Mouse (Mus musculus): ENCODE measurements at regions not wholly inside any gene's neighbourhood (a gene's known extent, or its start where the extent isn't known, plus 50 kb on each side); places are given as distances from the start of the nearest gene placed in this dataset.

DNA sequence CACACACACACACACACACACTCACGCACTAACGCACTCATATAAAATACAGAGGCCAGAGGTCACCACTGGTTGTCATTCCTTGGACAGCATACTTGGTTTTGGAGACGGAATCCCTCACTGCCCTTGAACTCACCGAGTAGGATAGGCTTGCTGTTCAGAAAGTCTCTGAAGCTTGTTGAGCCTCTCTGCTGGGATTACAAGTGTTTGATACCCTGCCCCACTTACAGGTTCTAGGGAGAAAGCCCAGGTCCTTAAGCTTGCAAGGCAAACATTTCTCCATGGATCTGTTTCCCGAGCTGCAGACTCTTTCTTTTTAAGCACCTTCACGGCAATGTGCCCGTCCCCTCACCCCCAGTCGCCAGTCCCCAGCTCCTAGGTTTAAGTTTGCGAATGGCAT is 254.0 kb upstream of the Hs6st1 start:
- in situ Hi-C loops (cut with MboI; ENCODE audit: low sequenced_read_pairs in 2 of 2, unreplicated experiment in 2 of 2) = no loop called here
- Histone ChIP-seq H3K9ac (ENCODE audit: insufficient read depth, low read depth, low read length, poor library complexity, severe bottlenecking) (no peak overlapping the region), H3K27ac (ENCODE audit: insufficient read depth, low read depth, low read length, poor library complexity, severe bottlenecking) (no peak overlapping the region), H3K36me3 (ENCODE audit: control insufficient read depth, insufficient read depth, low read length, poor library complexity, severe bottlenecking) (no peaks in the 10 kb centered on the region), H3K4me1 (ENCODE audit: control insufficient read depth in 2 of 2, insufficient read depth in 2 of 2, low read length in 2 of 2, poor library complexity in 1 of 2) (peaks cover 2 to 16% of the 10 kb centered on the region in 2 experiments; a peak in 2 of 4 replicates), H3K9me3 (ENCODE audit: control insufficient read depth, insufficient read depth, low read depth, low read length) (no peaks in the 10 kb centered on the region), H3K4me3 (ENCODE audit: insufficient read depth in 1 of 2, low read depth in 1 of 2, low read length in 2 of 2, poor library complexity in 1 of 2, severe bottlenecking in 1 of 2) (no peak overlapping the region)
- TF ChIP-seq MAFK (IDR thresholded peaks at IDR 0.05; ENCODE audit: insufficient read depth, low read depth, low read length) = no peak
- no peak for TF ChIP-seq ZC3H11A (IDR thresholded peaks at IDR 0.05; ENCODE audit: borderline replicate concordance, low read depth, low read length)
- TF ChIP-seq CHD2 (IDR thresholded peaks at IDR 0.05; ENCODE audit: low read depth, low read length) = no peak
- no peak for TF ChIP-seq HCFC1 (IDR thresholded peaks at IDR 0.05; ENCODE audit: borderline replicate concordance, insufficient read depth, low read length)
- no peak for TF ChIP-seq ZNF384 (IDR thresholded peaks at IDR 0.05; ENCODE audit: low read depth, low read length)
- no peak for DNase-seq (ENCODE audit: low read depth, low spot score)

DNA sequence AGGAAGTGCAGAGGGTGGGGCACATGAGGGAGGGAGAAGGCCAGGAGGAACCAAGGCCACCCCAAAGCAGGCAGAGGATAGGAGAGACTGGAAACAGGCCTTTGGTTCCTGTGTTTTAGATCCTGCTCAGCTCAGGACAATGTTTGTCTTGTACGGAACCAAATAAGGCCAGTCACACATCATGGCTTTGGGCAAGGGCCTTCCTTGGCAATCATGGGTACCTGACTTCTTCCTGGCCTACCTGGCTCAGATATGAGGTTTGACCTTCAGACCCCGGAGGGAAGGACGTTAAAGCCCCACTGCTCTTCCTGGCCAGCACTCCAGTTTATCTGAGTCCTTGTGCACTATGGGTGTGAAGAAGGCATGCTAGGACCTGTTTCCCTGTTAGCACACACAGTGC is 253.4 kb upstream of the Hs6st1 start:
- no peak for DNase-seq (ENCODE audit: low read depth, low spot score)
- no peaks in the 10 kb centered on the region for H3K36me3 ChIP-seq (ENCODE audit: control insufficient read depth, insufficient read depth, low read length, poor library complexity, severe bottlenecking)

GRCm38 (mm10) chr1:35821791-35822190 is 246.4 kb upstream of the Hs6st1 start:
- no peak overlapping the region for H3K27ac ChIP-seq (ENCODE audit: insufficient read depth, low read depth, low read length, poor library complexity, severe bottlenecking)
- DNase-seq (ENCODE audit: low read depth, low spot score) = no peak
- in situ Hi-C loops (cut with MboI; ENCODE audit: low sequenced_read_pairs in 2 of 2, unreplicated experiment in 2 of 2) = no loop called here

More for the DNA sequence above, 253.4 kb upstream of the Hs6st1 start:
- no peak overlapping the region for H3K4me3 ChIP-seq (ENCODE audit: insufficient read depth in 1 of 2, low read depth in 1 of 2, low read length in 2 of 2, poor library complexity in 1 of 2, severe bottlenecking in 1 of 2)
- H3K9ac ChIP-seq (ENCODE audit: insufficient read depth, low read depth, low read length, poor library complexity, severe bottlenecking) = no peak overlapping the region
- H3K9me3 ChIP-seq (ENCODE audit: control insufficient read depth, insufficient read depth, low read depth, low read length) = no peaks in the 10 kb centered on the region
- no peak overlapping the region for H3K27ac ChIP-seq (ENCODE audit: insufficient read depth, low read depth, low read length, poor library complexity, severe bottlenecking)
- H3K4me1 ChIP-seq (ENCODE audit: control insufficient read depth in 2 of 2, insufficient read depth in 2 of 2, low read length in 2 of 2, poor library complexity in 1 of 2) = peaks cover 2 to 16% of the 10 kb centered on the region in 2 experiments; a peak in 2 of 4 replicates
- TF ChIP-seq CHD2 (IDR thresholded peaks at IDR 0.05; ENCODE audit: low read depth, low read length) (no peak), ZC3H11A (IDR thresholded peaks at IDR 0.05; ENCODE audit: borderline replicate concordance, low read depth, low read length) (no peak), HCFC1 (IDR thresholded peaks at IDR 0.05; ENCODE audit: borderline replicate concordance, insufficient read depth, low read length) (no peak), ZNF384 (IDR thresholded peaks at IDR 0.05; ENCODE audit: low read depth, low read length) (no peak), MAFK (IDR thresholded peaks at IDR 0.05; ENCODE audit: insufficient read depth, low read depth, low read length) (no peak)
- in situ Hi-C loops (cut with MboI; ENCODE audit: low sequenced_read_pairs in 2 of 2, unreplicated experiment in 2 of 2) = no loop called here

DNA sequence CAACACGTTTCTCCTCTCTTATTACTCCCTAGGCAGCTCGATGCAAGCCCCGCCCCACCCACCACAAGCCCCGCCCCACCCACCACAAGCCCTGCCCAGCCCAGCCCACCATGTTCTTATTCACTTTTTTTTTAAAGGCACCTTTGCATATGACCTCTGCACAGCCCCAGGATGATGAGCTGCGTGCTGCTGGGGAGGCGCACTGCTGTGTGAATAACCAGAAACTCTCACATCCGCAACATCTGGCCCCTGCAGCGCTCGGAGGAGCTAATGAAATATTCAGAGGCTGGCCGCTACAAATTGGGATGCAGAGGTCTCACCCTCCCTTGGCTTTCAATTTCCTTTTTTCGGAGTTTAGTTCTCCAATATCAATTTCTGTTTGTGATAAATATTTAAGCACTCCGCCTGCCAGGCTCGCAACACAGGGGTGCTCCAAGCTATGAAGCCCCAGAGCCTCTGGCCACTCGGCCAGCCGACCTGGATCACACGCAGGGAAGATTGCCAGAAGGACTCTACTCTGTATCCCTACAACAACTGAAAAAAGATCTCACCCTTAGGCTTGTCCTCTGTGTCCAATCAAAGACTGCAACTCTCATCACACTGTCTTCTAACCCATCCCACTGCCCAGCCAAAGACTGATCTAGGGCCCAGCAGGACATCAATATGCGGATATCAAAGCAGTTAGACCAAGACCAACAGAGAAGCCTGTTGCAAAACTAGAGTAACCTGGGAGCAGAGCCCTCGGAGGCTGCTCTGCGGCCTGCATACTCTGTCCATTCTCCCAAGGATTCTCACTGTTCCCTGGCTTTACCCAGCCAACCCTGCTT is 245.6 kb upstream of the Hs6st1 start:
- in situ Hi-C loops (cut with MboI; ENCODE audit: low sequenced_read_pairs in 2 of 2, unreplicated experiment in 2 of 2) = no loop called here

More at GRCm38 (mm10) chr1:35821791-35822190, 246.4 kb upstream of the Hs6st1 start:
- Histone ChIP-seq H3K9me3 (ENCODE audit: control insufficient read depth, insufficient read depth, low read depth, low read length) (no peaks in the 10 kb centered on the region), H3K36me3 (ENCODE audit: control insufficient read depth, insufficient read depth, low read length, poor library complexity, severe bottlenecking) (no peaks in the 10 kb centered on the region), H3K4me1 (ENCODE audit: control insufficient read depth in 2 of 2, insufficient read depth in 2 of 2, low read length in 2 of 2, poor library complexity in 1 of 2) (peaks cover 9 to 20% of the 10 kb centered on the region in 2 experiments), H3K4me3 (ENCODE audit: insufficient read depth in 1 of 2, low read depth in 1 of 2, low read length in 2 of 2, poor library complexity in 1 of 2, severe bottlenecking in 1 of 2) (no peak overlapping the region), H3K9ac (ENCODE audit: insufficient read depth, low read depth, low read length, poor library complexity, severe bottlenecking) (no peak overlapping the region)
- TF ChIP-seq CHD2 (IDR thresholded peaks at IDR 0.05; ENCODE audit: low read depth, low read length) = no peak
- TF ChIP-seq ZC3H11A (IDR thresholded peaks at IDR 0.05; ENCODE audit: borderline replicate concordance, low read depth, low read length) = no peak
- no peak for TF ChIP-seq MAFK (IDR thresholded peaks at IDR 0.05; ENCODE audit: insufficient read depth, low read depth, low read length)
- TF ChIP-seq HCFC1 (IDR thresholded peaks at IDR 0.05; ENCODE audit: borderline replicate concordance, insufficient read depth, low read length) = no peak
- TF ChIP-seq ZNF384 (IDR thresholded peaks at IDR 0.05; ENCODE audit: low read depth, low read length) = no peak

More for the DNA sequence above, 245.6 kb upstream of the Hs6st1 start:
- no peak for DNase-seq (ENCODE audit: low read depth, low spot score)
- Histone ChIP-seq H3K4me3 (ENCODE audit: insufficient read depth in 1 of 2, low read depth in 1 of 2, low read length in 2 of 2, poor library complexity in 1 of 2, severe bottlenecking in 1 of 2) (0 out of 4 replicates have a peak overlapping the region, but pooled peaks of 1 of the 2 experiments have one; percentile 19), H3K4me1 (ENCODE audit: control insufficient read depth in 2 of 2, insufficient read depth in 2 of 2, low read length in 2 of 2, poor library complexity in 1 of 2) (peaks cover 9 to 20% of the 10 kb centered on the region in 2 experiments), H3K27ac (ENCODE audit: insufficient read depth, low read depth, low read length, poor library complexity, severe bottlenecking) (no peak overlapping the region), H3K36me3 (ENCODE audit: control insufficient read depth, insufficient read depth, low read length, poor library complexity, severe bottlenecking) (no peaks in the 10 kb centered on the region), H3K9me3 (ENCODE audit: control insufficient read depth, insufficient read depth, low read depth, low read length) (no peaks in the 10 kb centered on the region), H3K9ac (ENCODE audit: insufficient read depth, low read depth, low read length, poor library complexity, severe bottlenecking) (no peak overlapping the region)
- peak; percentile 85 for TF ChIP-seq ZNF384 (IDR thresholded peaks at IDR 0.05; ENCODE audit: low read depth, low read length)
- no peak for TF ChIP-seq HCFC1 (IDR thresholded peaks at IDR 0.05; ENCODE audit: borderline replicate concordance, insufficient read depth, low read length)
- no peak for TF ChIP-seq ZC3H11A (IDR thresholded peaks at IDR 0.05; ENCODE audit: borderline replicate concordance, low read depth, low read length)
